Mouse (Mus musculus): ENCODE measurements at regions not wholly inside any gene's neighbourhood (a gene's known extent, or its start where the extent isn't known, plus 50 kb on each side); places are given as distances from the start of the nearest gene placed in this dataset.

GRCm38 (mm10) chr5:91456924-91457323 is 54.1 kb upstream of the Btc start:
- no peak overlapping the region for H3K9ac ChIP-seq
- WGBS, result 74% methylated on average over 3 of the region's 3 CpGs
- H3K9me3 ChIP-seq, result no peaks in the 10 kb centered on the region
- H3K27me3 ChIP-seq, result no peaks in the 10 kb centered on the region
- no peaks in the 10 kb centered on the region for H3K4me1 ChIP-seq
- no peaks in the 10 kb centered on the region for H3K36me3 ChIP-seq (replicated peaks)
- no peak overlapping the region for H3K4me3 ChIP-seq (replicated peaks)
- no peak overlapping the region for H3K27ac ChIP-seq
- ATAC-seq (ENCODE audit: low FRiP score), result no peak
- H3K4me2 ChIP-seq, result no peak overlapping the region

- Histone ChIP-seq H3K27ac (no peak overlapping the region), H3K36me3 (replicated peaks) (no peaks in the 10 kb centered on the region), H3K9me3 (no peaks in the 10 kb centered on the region), H3K4me2 (no peak overlapping the region), H3K27me3 (no peaks in the 10 kb centered on the region), H3K4me3 (replicated peaks) (no peak overlapping the region), H3K9ac (no peak overlapping the region), H3K4me1 (no peaks in the 10 kb centered on the region)
- ATAC-seq (ENCODE audit: low FRiP score), result peak; percentile 89
- WGBS, result 57% methylated on average over 4 of the region's 4 CpGs
Measured at GRCm38 (mm10) chr5:91464876-91465508, 52.4 kb upstream of the Parm1 start.
